Mouse (Mus musculus) lung, postnatal 0 days (tissue): ENCODE results near the gene Il1rl1. TPM values are rescaled to one million over a fixed set of nuclear protein-coding genes. Genes with fewer than 3 reads are reported as not detected.

Source experiments
- ATAC-seq: fragments of 200-750 bp; cut with Nextera tagmentation; 2 replicates; pipeline ENCODE4 v1.8.0; 2017; ENCODE audit warnings: moderate library complexity
- DNase-seq: peaks from one replicate; pipeline ENCODE4 v3.0.0-alpha.2; 2016; ENCODE audit warnings: low spot score
- H3K27ac ChIP-seq: fragments of 300-500 bp; sonication (generic); 2 replicates; pipeline ENCODE4 v1.5.1; 2014; ENCODE audit warnings: antibody characterized with exemption, mild to moderate bottlenecking, low read length, mixed read lengths
- H3K27me3 ChIP-seq: fragments of 300-500 bp; sonication (generic); replicated peaks from 2 replicates; pipeline ENCODE4 v1.6.1; 2014; ENCODE audit warnings: low read length, mixed read lengths; ENCODE audit not compliant: insufficient read depth
- H3K36me3 ChIP-seq: fragments of 300-500 bp; sonication (generic); 2 replicates; pipeline ENCODE4 v1.6.1; 2014; ENCODE audit warnings: low read length, mixed read lengths; ENCODE audit not compliant: insufficient read depth
- H3K4me1 ChIP-seq: fragments of 300-500 bp; sonication (generic); 2 replicates; pipeline ENCODE4 v1.6.1; 2014; ENCODE audit warnings: antibody characterized with exemption, low read depth, low read length, mixed read lengths; ENCODE audit not compliant: insufficient read depth
- H3K4me2 ChIP-seq: fragments of 300-500 bp; sonication (generic); replicated peaks from 2 replicates; pipeline ENCODE4 v1.6.1; 2014; ENCODE audit warnings: low read depth, mild to moderate bottlenecking, low read length, moderate library complexity, mixed read lengths
- H3K4me3 ChIP-seq: fragments of 300-500 bp; sonication (generic); 2 replicates; pipeline ENCODE4 v1.5.1; 2014; ENCODE audit warnings: low read depth, low read length
- H3K9ac ChIP-seq: fragments of 300-500 bp; sonication (generic); replicated peaks from 2 replicates; pipeline ENCODE4 v1.6.1; 2014; ENCODE audit warnings: low read depth, mild to moderate bottlenecking
- H3K9me3 ChIP-seq: fragments of 300-500 bp; sonication (generic); 2 replicates; pipeline ENCODE4 v1.6.1; 2016; ENCODE audit warnings: low read length, mixed read lengths
- CTCF ChIP-seq: IDR thresholded peaks from 2 replicates; pipeline ENCODE4 v1.5.1; 2016; ENCODE audit warnings: antibody characterized with exemption, mild to moderate bottlenecking
- EP300 ChIP-seq: IDR thresholded peaks from 2 replicates; pipeline ENCODE4 v1.6.1; 2016; ENCODE audit warnings: antibody characterized with exemption, mild to moderate bottlenecking, control low read depth
- WGBS: fragments of 180-500 bp; shearing (Covaris S2); extraction: QIAGEN DNeasy Blood & Tissue Kit; methylation state at CpG from one replicate; pipeline ENCODE4 v1.1.7; 2014; 5-methylcytosine and 5-hydroxymethylcytosine counted together
- polyA plus RNA-seq: library from polyadenylated mRNA; unstranded; fragments of >200 nt; fragmentation: Nextera tagmentation; extraction: Ambion mirVana; gene quantifications from 2 replicates; pipeline ENCODE4 v1.2.1, GENCODE M21; 2015

Gene Il1rl1
- 0.39 and 0.44 TPM in 2 replicates for polyA plus RNA-seq

DNA sequence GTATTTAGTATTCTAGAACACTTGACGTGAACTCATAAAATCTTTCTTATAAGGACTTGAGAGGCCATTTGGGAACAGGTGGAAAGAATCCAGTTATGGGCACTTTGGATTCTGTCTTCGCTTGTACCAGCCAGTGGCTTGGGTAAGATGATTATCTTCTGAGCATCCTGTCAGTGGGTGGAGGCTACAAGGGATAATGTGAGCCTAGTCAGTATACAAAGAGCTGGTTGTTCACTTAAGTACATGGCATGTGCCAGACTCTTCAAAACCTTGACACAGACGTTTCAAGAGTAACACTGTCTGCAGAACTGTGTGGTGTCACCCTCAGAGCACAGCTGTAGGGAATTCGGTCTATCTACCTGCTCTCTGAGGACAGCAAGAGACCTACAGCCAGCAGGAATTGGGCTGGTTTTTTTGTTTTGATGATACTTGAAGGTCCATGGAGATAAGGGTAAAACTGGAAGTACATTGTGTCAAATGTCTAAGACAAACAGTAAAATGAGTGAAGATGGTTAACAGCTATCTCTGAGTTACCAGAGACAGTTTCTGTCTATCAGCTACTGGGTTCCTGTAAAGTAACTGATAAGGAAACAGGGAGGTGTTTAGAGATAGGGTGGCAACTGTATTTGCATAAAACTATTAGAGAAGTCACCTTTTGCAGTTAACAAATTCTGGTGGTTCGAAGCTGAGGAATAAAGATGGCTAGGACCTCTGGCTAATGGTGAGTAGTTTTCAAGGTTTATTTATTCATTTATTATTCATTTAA, at the start of gene Il1rl1:
Il1rl1 (plus strand) TSS at position 661 of the 766 bp plus-strand sequence.
- no peaks in the 10 kb centered on the region for H3K27me3 ChIP-seq
- ATAC-seq (no peak), DNase-seq (no peak)
- TF ChIP-seq CTCF (no peak), EP300 (no peak)
- no peak within 1 kb of the TSS for H3K4me2 ChIP-seq
- H3K9me3 ChIP-seq = no peaks in the 10 kb centered on the region
- 67% methylated on average over 5 of the region's 5 CpGs for WGBS
- H3K36me3 ChIP-seq = no peaks in the 10 kb centered on the region
- no peak within 1 kb of the TSS for H3K27ac ChIP-seq
- no peak within 1 kb of the TSS for H3K4me3 ChIP-seq
- H3K4me1 ChIP-seq = no peaks in the 10 kb centered on the region
- no peak within 1 kb of the TSS for H3K9ac ChIP-seq

- 42% methylated on average over 6 of the region's 6 CpGs for WGBS
- Histone ChIP-seq H3K27me3 (no peaks in the 10 kb centered on the region), H3K27ac (no peak overlapping the region), H3K9ac (no peak overlapping the region), H3K36me3 (no peaks in the 10 kb centered on the region), H3K4me2 (no peak overlapping the region), H3K4me3 (no peak overlapping the region), H3K9me3 (no peaks in the 10 kb centered on the region), H3K4me1 (0 out of 2 replicates have a peak, but pooled peaks cover 5% of the 10 kb centered on the region)
- peak; percentile 26; the same call in 1 of the 2 replicates for ATAC-seq
- peak; percentile 77 for DNase-seq
- TF ChIP-seq EP300 (no peak), CTCF (peak; percentile 80)
These were observed 49.3 kb upstream of the Il1rl1 start for GRCm38 (mm10) chr1:40380111-40380510.

GRCm38 (mm10) chr1:40380990-40381389, 48.4 kb upstream of the Il1rl1 start:
- Histone ChIP-seq H3K27ac (no peak overlapping the region), H3K9me3 (no peaks in the 10 kb centered on the region), H3K4me1 (no peaks in the 10 kb centered on the region), H3K4me3 (no peak overlapping the region), H3K4me2 (no peak overlapping the region), H3K36me3 (no peaks in the 10 kb centered on the region), H3K27me3 (no peaks in the 10 kb centered on the region), H3K9ac (no peak overlapping the region)
- no peak for TF ChIP-seq CTCF
- no peak for TF ChIP-seq EP300
- ATAC-seq (no peak), DNase-seq (no peak)
- WGBS = 78% methylated on average over 11 of the region's 11 CpGs

DNA sequence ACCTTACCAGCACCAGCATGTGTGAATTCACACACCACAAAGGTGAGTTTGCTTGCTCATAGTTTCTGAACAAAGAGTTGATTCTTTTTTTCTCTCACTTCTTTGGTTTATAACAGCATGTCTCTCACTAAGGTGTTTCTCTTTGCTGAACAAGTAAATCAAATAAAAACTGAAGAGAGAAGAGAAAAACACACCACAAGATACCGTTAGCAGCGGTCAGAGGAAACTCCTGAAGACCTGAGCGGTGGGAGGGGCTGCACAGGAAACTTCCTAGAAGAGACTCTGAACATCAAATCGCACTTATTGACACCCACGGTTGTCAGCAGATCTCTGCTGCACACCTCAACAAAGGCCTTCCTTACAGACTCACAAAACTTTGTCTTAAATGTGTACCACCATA, 46.5 kb upstream of the Il1rl1 start:
- no peak overlapping the region for H3K9ac ChIP-seq
- no peak for ATAC-seq
- no peak overlapping the region for H3K27ac ChIP-seq
- 63% methylated on average over 5 of the region's 5 CpGs for WGBS
- no peak for DNase-seq
- no peaks in the 10 kb centered on the region for H3K4me1 ChIP-seq
- TF ChIP-seq EP300 (no peak), CTCF (no peak)
- H3K36me3 ChIP-seq = no peaks in the 10 kb centered on the region
- H3K4me3 ChIP-seq = no peak overlapping the region
- no peaks in the 10 kb centered on the region for H3K9me3 ChIP-seq
- no peak overlapping the region for H3K4me2 ChIP-seq
- H3K27me3 ChIP-seq = no peaks in the 10 kb centered on the region

- no peak overlapping the region for H3K4me3 ChIP-seq
- no peaks in the 10 kb centered on the region for H3K9me3 ChIP-seq
- WGBS = 89% methylated on average over 8 of the region's 8 CpGs
- no peak for ATAC-seq
- no peak overlapping the region for H3K9ac ChIP-seq
- no peak overlapping the region for H3K4me2 ChIP-seq
- no peak for TF ChIP-seq EP300
- H3K27me3 ChIP-seq = no peaks in the 10 kb centered on the region
- no peaks in the 10 kb centered on the region for H3K4me1 ChIP-seq
- H3K36me3 ChIP-seq = no peaks in the 10 kb centered on the region
- H3K27ac ChIP-seq = no peak overlapping the region
- no peak for DNase-seq
These were observed 44.3 kb upstream of the Il1rl1 start for GRCm38 (mm10) chr1:40384931-40385545.

- Histone ChIP-seq H3K9me3 (no peaks in the 10 kb centered on the region), H3K4me1 (no peaks in the 10 kb centered on the region), H3K9ac (no peak overlapping the region), H3K27ac (no peak overlapping the region), H3K4me2 (no peak overlapping the region), H3K4me3 (no peak overlapping the region), H3K27me3 (no peaks in the 10 kb centered on the region), H3K36me3 (no peaks in the 10 kb centered on the region)
- DNase-seq (no peak), ATAC-seq (no peak)
- TF ChIP-seq EP300 (no peak), CTCF (no peak)
- 84% methylated on average over 3 of the region's 3 CpGs for WGBS
These were observed 38.0 kb upstream of the Il1rl1 start for GRCm38 (mm10) chr1:40391374-40391773.
